Mouse (Mus musculus): ENCODE results near the gene Oaz1.
"Not testable (repeated sequence)": the region's sequence is repeated elsewhere in the genome, so short reads cannot be mapped to it uniquely, and the experiment has no call there.

DNA sequence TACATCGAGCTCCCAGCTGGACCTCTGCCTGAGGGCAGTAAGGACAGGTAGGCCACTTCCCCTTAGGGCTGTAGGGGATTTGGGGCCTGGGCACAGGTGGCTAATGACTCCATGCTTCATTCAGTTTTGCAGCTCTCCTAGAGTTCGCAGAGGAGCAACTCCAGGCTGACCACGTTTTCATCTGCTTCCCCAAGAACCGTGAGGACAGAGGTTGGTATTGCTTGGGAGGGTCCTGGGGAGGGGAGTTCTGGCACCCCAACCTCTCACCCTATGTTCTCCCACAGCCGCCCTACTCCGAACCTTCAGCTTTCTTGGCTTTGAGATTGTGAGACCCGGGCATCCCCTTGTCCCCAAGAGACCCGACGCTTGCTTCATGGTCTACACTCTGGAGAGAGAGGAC is 2.1 kb downstream of the Oaz1 start:
- not testable (repeated sequence) for TF ChIP-seq CTCF (IDR thresholded peaks at IDR 0.05; ENCODE audit: borderline replicate concordance, insufficient read depth, low read length); POLR2A (IDR thresholded peaks at IDR 0.05; ENCODE audit: low read depth, low read length)

Measured in embryonic fibroblast, embryonic 13.5 days (primary cell).